Mouse (Mus musculus): Measurements from ENCODE around the gene Atp1b1.

The Atp1b1 gene

GRCm38 (mm10) chr1:164458245-164458613, at the start of gene Atp1b1:
Gene Atp1b1 (minus strand): TSS chr1:164458355.
- DNase-seq = peak; percentile 96 to 97

DNA sequence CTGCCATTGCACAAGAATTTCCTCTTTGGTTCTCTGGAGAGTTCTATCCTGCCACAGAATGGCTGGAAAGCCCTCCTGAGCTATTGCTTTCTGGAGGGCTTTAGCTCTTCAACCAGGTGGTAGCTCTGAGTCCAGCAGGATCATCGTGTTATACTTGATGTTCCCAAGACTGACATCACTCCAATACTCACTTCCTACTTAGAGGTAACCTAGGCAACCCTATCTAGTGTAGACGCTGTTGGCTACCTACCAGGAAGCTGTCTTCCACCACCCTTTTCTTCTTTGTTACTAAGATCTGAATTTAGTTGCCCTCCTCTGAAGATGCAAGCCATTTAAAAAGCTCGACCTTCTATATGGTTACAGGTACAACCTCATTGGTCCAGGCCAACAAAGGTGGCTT, 46.9 kb upstream of the Atp1b1 start:
- no peak for DNase-seq

DNA sequence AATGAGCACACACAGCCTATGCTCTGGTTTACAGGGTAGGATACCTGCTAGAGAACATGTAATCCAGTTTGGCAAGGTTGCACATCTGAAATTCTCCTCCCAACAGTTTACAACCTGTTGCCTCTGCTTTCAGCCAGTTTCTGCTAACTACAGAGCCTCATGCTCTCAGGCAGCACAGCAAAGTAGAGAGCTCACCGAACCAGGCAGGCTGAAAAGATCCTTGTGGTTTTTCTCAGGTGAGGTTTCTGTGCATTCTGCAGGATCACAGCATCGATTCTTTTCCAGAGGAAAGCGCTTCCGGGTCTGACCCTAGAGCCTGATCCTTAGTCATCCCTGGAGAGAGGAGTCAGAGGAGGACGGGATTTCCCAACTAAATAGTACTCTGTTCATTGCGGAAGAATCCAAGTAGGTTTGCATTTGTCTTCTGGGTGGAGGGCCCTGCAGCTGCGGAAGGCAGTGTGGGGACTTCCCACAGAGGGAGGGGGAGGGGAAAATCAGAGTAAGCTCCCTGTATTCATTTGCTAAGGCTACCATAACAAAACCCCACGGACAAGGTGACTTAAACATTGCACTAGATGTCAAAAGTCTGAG, 45.1 kb upstream of the Atp1b1 start:
- DNase-seq = no peak

DNA sequence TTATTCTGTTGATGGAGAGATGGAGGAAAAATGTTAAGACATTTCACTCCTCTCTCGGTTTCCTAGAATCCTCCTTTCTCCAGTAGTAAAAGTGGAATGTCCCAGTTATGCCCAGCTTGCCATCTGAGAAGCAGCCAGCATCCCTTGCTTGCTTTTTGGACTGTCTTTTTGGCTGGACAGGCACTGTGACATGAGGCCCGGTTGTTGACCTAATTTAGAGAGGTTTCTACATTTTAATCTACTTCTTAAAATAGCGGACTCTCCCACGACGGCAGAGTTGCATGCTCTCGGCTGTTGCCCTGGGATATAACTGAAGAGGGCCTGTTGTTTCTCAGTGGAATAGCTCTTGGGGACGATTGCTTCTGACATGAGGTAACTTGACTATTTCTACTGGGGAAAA, 44.1 kb upstream of the Atp1b1 start:
- DNase-seq = peak; percentile 65 to 71

- DNase-seq = no peak
Measured at GRCm38 (mm10) chr1:164494741-164495512, 36.8 kb upstream of the Atp1b1 start.

GRCm38 (mm10) chr1:164494215-164494614, 36.1 kb upstream of the Atp1b1 start:
- no peak for DNase-seq

GRCm38 (mm10) chr1:164493042-164493705, 35.0 kb upstream of the Atp1b1 start:
- DNase-seq = peak; percentile 72 to 85

DNA sequence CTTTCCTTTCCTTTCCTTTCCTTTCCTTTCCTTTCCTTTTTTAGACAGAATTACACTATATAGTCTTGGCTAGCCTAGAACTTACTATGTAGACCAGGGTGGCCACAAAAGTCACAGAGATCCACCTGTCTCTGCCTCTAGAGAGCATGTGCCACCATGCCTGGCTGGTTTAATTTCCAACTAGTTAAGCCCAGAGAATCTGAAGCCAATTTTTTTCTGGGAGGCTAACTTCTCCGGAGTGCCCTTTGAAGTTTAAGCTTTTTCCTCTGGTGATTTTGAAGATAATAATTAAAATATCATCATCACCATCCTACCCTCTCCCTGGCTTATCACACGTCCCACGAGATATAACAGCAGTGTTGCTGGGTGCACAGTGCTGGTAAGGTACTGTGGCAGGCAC, 34.3 kb upstream of the Atp1b1 start:
- DNase-seq = no peak

DNA sequence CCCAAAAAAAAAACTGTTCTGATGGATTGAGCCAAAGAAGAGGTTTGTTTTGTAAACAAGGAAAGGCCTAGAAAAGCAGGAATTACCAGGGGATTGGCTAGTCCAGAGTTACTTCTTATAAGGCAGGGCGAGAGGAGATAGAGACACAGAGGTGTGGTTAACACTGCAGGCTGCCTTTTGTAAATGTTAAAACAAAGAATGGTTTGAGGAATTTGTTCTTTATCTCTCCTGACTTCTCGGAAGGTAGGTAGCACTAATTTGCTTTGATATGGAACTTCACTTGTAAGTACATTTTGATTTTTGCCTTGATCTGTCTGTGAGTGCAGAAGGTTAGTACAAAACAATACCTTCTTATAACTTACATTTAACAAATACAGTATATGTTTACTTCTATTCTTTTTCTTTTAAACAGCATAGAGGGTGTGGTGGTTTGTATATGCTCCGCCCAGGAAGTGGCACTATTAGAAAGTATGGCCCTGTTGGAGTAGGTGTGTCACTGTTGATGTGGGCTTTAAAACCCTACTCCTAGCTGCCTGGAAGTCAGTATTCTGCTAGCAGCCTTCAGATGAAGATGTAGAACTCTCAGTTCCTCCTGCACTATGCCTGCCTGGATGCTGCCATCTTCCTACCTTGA, 31.9 kb upstream of the Atp1b1 start:
- no peak for DNase-seq

GRCm38 (mm10) chr1:164483728-164484127, 25.6 kb upstream of the Atp1b1 start:
- DNase-seq = no peak

DNA sequence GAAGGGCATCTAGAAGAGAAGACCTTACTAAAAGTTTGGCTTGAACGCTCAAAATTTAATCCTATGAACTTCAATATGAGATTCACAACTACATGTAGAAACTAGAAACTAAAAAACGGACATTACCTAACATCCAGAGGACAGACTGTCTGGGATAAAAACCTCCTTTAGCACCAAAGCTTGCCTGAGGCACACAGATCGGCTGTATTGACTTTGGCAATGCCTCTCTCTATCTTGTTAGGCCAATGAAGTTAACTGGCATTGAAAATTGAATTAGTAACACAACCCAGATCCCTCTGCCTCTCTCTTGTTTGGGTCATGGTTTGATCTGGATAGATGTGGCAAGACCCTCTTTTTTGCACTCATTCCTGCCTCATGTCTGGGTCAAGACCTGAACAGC, 24.7 kb upstream of the Atp1b1 start:
- DNase-seq = no peak

DNA sequence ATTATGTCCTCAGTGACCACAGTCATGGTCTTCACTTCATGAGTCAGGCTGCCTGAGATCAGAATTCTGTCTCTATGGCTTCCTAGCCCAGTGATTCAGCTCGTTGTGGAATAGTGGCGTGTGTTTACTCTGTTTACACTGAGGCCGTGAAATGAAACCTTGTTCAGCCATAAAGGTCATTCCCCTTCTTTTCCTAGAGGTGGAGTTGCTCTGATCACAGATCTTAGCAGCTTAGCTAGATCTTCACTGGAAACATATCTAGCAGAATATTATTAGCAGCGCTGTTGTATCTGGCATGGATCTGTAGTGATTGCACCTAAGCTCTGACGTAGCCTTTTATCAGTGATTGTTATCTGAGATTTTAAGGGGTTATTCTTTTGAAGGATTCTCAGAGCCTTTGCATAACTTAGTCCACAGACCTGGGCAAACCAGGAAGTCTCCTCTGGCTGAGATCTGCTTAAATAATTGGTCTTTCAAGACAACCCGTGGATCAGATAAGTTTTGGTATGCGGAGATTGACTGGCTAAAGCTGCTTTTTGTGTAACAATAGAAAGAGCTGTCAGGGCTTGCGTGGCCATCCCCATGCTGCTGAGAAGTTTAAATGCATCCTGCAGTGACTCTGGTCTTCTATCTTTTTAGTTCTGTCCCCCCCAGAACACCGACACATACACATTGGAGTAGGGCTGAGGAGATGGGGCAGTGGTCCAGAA, 23.6 kb upstream of the Atp1b1 start:
- no peak for DNase-seq

DNA sequence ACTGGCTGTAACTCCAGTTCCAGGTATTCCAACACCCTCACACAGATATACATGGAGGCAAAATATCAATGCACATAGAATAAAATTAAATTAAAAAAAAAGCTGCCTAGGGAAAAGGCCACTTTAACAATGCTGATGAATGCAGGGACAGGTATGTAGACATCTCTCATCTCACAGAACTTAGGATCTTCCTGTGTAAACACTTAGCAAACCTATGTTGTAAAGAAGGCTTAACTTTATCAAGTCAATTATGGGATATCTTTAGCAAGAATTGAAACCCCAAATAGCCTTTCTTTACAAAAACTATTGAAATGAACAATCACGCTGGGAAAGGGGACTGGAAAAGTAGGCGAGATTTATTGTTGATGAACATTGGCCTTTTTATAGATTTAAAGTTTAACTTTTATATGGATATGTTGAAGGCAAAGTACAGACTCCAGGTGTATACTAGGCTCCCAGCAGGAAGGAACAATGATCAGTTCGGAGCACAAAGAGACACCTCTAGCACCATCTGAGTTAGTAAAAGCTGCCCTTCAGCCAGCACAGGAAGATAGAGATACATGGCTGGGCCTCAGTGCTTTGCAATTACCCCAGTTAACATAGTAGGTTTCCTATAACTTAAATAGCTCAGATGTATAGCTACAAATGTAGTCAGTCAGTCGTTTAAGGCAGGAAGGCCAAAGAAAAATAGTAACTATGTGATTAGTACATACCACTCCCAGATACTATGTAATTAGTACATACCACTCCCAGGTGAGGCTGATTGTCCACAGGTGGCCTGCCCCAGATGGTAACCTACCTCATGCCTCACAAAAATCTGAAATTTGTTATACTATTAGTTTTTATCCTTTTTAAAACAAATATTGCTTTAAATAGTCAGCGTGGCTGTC, 22.8 kb upstream of the Atp1b1 start:
- DNase-seq = no peak

- DNase-seq = no peak
Measured at GRCm38 (mm10) chr1:164475895-164476294, 17.7 kb upstream of the Atp1b1 start.

DNA sequence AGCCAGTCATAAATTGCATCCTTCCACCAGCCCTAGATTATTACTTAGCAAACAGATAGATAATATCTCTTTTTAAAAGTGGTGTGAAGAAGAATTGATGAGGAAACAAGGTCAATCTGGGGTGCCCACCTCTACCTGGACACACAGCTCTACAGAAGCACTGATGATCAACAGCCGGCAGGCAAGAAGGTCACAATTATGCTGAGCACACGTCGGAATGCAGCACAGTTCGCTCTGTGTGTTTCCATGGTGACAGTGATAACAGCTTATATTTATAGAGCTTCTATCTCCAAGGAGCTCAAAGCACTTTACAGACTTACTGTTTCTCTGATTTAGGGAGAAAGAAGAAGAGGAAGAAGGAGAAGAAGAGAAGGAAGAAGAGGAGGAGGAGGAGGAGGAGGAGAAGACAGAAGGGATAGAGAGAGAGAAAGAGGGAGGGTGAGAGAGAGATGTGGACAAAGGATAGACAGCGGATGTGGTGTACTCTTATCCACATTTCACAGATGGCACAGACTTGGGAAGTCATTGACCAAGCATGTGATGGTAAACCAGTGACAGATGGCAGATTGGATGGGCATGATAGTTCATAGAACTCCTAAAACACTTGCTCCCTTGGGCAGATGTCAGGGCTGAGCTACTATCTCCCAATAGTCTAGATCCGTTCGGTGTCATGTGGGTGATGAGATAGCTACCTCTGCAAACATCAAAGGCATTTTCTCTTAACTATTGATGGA, 16.8 kb upstream of the Atp1b1 start:
- DNase-seq = no peak

DNA sequence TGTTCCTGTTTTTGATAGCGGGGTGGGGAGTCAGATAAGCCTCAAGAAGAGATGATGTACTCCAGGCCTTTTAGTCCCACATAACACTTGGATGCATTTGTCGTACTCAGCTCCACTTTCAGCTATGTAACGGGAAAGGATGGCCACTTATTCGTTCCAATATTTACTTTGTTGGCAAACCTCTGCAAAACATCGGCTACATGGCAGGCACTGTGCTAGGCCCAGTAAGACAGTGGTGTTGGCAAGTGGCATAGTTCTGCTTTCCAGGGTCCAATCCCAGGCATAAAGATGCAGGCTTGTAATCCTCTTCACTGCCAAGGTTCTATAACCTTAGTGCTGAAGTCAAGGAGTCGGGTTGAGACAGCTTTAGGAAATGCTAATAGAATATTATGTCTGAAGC, 16.2 kb upstream of the Atp1b1 start:
- DNase-seq = no peak

DNA sequence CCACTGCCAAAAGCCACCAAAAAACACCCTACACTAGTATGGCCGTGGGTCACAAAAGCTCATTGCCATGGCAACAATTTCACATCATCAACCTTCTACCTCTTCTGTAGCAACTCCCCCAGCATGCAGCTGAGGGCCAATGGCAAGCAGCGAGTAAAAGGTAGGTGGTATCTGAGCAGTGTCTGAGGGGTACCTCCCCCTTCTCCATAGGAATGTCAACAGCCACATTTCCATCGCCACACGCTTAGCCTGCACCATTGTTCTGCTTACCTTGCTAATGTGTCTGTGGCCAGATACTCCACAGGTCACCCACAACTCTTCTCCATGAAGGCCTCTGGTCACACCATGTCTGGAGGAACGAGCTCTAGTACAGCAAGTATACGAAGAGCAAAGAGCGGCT, 15.2 kb upstream of the Atp1b1 start:
- DNase-seq = no peak

GRCm38 (mm10) chr1:164471632-164472031, 13.5 kb upstream of the Atp1b1 start:
- no peak for DNase-seq

DNA sequence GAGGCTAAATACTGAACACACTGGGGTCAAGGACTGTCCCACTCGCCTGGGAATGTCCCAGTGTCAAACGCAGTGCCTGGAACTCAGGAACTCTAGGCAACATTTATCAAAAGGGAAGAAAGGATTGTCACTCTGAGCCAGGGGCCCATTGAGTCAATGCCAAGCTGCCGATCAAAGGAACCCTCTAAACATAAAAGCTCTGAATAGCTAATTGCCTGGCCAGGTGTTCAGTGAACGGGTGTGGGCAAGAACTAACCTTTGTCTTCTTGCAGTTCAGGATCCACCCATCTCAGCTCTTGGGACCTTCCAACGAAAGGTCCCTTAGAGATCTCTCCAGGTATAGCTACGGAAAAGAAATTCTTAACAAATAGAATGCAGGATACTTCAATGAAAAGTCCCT, 12.8 kb upstream of the Atp1b1 start:
- no peak for DNase-seq

DNA sequence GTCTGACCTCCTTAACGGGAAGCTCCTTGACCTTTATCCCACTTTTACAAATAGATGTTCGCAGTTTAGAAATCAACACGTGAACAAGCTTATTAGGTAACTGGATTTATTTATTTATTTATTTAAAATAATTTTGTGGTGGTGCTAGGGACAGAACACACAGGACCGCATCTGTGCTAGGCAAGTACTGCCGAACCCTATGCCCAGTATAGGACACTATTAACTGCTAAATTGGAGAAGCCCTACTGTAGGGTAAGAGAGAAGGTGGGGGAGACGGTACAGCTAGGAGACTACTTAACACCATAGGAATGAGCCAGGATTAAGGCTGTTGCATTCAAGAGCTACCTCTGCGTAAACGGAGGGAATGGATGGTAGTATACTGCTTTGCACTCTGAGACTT, 10.2 kb upstream of the Atp1b1 start:
- no peak for DNase-seq

- no peak for DNase-seq
Measured at GRCm38 (mm10) chr1:164467406-164467805, 9.3 kb upstream of the Atp1b1 start.
